Mouse (Mus musculus): ENCODE results near the gene Gm21773. TPM values are rescaled to one million over a fixed set of nuclear protein-coding genes. Genes with fewer than 3 reads are reported as not detected.
"Not testable (repeated sequence)": the region's sequence is repeated elsewhere in the genome, so short reads cannot be mapped to it uniquely, and the experiment has no call there.

Gene Gm21773
- not detected in 2 replicates for polyA plus RNA-seq (2014; fragmentation: Nextera tagmentation; extraction: Ambion mirVana)

DNA sequence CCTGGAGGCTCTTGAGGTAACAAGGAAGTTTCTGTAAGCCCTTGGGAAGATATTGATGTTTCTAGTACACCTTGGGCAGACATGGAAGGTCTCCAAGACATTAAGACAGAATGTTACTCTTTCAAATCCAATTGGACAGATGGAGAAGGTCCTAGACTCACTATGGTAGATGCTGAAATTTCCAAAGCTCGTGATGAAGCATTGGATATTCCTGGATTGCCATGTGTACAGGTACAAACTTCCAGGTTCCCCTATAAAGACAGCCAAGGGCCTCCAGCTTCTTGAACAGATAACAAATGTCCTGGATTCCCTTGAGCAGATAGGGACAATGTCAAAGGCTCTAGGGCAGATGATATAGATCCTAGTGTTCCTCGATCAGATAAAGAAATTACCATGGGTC lies at the start of gene Gm21773:
Gene Gm21773 (minus strand): TSS at position 101 of the 400 bp plus-strand sequence.
- no CpG with 5 or more reads among the region's 2 CpGs for WGBS
- H3K4me1 ChIP-seq (ENCODE audit: control insufficient read depth, insufficient read depth, low read length); ATAC-seq (replicated peaks; ENCODE audit: insufficient number of reproducible peaks, low FRiP score, low TSS enrichment, low read depth); H3K27me3 ChIP-seq (ENCODE audit: control insufficient read depth, insufficient read depth, low read length); H3K9ac ChIP-seq (replicated peaks; ENCODE audit: low read length); H3K27ac ChIP-seq (replicated peaks; ENCODE audit: low read depth, low read length); H3K9me3 ChIP-seq (replicated peaks; ENCODE audit: control insufficient read depth, low read length); DNase-seq (ENCODE audit: low spot score); H3K4me2 ChIP-seq (ENCODE audit: low read depth, low read length); H3K36me3 ChIP-seq (replicated peaks; ENCODE audit: control insufficient read depth, insufficient read depth, low read depth, low read length); H3K4me3 ChIP-seq (ENCODE audit: low read depth, low read length): not testable (repeated sequence)

All from embryonic facial prominence, embryonic 11.5 days (tissue).